Mouse (Mus musculus): Measurements from ENCODE around the gene Map3k3. TPM values are rescaled to one million over a fixed set of nuclear protein-coding genes. Genes with fewer than 3 reads are reported as not detected.

Map3k3 gene
- polyA plus RNA-seq, 1 experiment from 2014 or later, result 17.4 TPM

DNA sequence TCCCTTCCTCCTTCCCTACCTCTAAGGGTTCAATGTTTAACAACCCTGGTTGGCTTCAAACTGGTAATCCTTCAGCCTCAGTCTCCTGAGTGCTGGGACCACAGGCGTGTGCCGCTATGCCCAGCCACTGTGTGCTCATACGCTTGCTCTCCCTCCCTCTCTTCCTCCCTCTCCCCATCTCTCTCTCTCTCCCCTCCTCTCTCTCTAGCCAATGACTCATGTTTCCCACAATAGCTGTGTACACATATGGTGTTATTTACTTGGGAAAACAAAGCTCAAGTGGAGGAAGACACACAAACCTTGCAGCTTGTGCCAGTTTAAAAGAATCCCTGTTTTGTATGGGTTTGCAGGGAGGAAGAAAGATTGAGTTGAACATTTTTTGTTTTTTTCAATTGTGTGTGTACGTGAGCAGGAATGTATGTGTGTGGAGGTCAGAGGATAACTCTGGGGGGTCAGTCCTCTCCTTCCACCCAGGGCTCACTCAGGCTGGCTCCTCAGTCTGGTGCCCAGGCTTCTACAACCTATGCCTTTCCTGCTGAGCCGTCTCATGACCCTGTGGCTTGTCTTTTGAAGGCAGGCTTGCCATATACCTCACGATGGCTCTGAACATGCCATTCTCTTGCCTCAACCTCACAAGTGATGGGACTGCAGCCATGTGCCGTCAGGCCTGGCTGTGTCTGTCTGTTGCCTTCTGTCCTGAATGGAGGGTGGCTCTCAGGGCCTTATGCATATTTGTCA, 95.5 kb downstream of the Map3k3 start:
- Histone ChIP-seq H3K36me3 (ENCODE audit: control insufficient read depth, insufficient read depth, low read length) (no peaks in the 10 kb centered on the region), H3K4me1 (replicated peaks; ENCODE audit: control insufficient read depth, insufficient read depth, low read length) (peaks cover 20% of the 10 kb centered on the region), H3K27me3 (replicated peaks; ENCODE audit: control insufficient read depth, insufficient read depth, low read length) (no peaks in the 10 kb centered on the region), H3K4me3 (ENCODE audit: low read depth, low read length) (no peak overlapping the region), H3K27ac (ENCODE audit: low read depth, low read length) (no peak overlapping the region), H3K4me2 (no peak overlapping the region), H3K9me3 (ENCODE audit: control insufficient read depth, low read length) (no peaks in the 10 kb centered on the region), H3K9ac (ENCODE audit: low read depth, low read length) (no peak overlapping the region)
- DNase-seq (ENCODE audit: low spot score) (no peak), ATAC-seq (replicated peaks; ENCODE audit: low FRiP score) (no peak)
- WGBS, result 71% methylated on average over 7 of the region's 7 CpGs

DNA sequence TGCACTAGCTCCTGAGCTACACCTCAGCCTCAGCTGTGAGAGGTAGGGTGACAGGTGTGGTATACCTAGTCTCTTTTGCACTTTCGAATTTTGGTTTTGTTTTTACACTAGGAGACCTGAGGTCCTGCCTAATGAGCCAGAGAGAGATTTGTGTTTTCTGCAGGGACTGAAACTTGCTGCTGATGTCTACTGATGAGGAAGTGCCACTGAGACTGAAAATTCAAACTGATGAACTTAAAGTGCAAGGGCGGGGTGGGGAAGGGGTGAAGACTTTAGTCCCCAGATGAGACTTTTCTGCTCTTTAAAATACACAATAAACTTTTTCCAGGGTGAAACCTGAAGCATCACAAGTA, 96.0 kb downstream of the Map3k3 start:
- Histone ChIP-seq H3K9ac (ENCODE audit: low read depth, low read length) (no peak overlapping the region), H3K27me3 (replicated peaks; ENCODE audit: control insufficient read depth, insufficient read depth, low read length) (no peaks in the 10 kb centered on the region), H3K9me3 (ENCODE audit: control insufficient read depth, low read length) (no peaks in the 10 kb centered on the region), H3K4me2 (no peak overlapping the region), H3K4me1 (replicated peaks; ENCODE audit: control insufficient read depth, insufficient read depth, low read length) (peaks cover 20% of the 10 kb centered on the region), H3K4me3 (ENCODE audit: low read depth, low read length) (no peak overlapping the region), H3K36me3 (ENCODE audit: control insufficient read depth, insufficient read depth, low read length) (no peaks in the 10 kb centered on the region), H3K27ac (ENCODE audit: low read depth, low read length) (no peak overlapping the region)
- WGBS, result 92% methylated on average over 2 of the region's 2 CpGs
- DNase-seq (ENCODE audit: low spot score) (no peak), ATAC-seq (replicated peaks; ENCODE audit: low FRiP score) (no peak)

DNA sequence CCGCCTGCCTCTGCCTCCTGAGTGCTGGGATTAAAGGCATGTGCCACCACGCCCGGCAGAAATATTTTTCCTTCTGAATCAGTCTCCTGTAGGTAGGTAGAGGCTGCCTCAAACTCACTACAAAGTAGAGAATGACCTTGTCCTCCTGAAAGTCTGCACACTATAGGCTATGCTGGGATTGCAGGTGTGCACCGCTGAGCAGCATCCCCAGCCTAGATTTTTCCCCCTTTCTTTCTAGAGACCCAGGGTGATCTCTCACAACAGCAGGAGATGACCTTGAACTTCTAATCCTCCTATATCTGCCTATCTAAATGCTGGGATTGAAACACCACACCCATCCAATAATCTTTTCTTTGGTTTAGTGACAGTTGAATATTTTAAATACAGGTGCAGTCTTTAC, 102.9 kb downstream of the Map3k3 start:
- 90% methylated on average over 4 of the region's 4 CpGs for WGBS
- DNase-seq (ENCODE audit: low spot score) (no peak), ATAC-seq (replicated peaks; ENCODE audit: low FRiP score) (no peak)
- Histone ChIP-seq H3K9ac (ENCODE audit: low read depth, low read length) (no peak overlapping the region), H3K4me1 (replicated peaks; ENCODE audit: control insufficient read depth, insufficient read depth, low read length) (peaks cover 7% of the 10 kb centered on the region), H3K27ac (ENCODE audit: low read depth, low read length) (no peak overlapping the region), H3K4me3 (ENCODE audit: low read depth, low read length) (no peak overlapping the region), H3K4me2 (no peak overlapping the region), H3K27me3 (replicated peaks; ENCODE audit: control insufficient read depth, insufficient read depth, low read length) (no peaks in the 10 kb centered on the region), H3K9me3 (ENCODE audit: control insufficient read depth, low read length) (no peaks in the 10 kb centered on the region), H3K36me3 (ENCODE audit: control insufficient read depth, insufficient read depth, low read length) (no peaks in the 10 kb centered on the region)

DNA sequence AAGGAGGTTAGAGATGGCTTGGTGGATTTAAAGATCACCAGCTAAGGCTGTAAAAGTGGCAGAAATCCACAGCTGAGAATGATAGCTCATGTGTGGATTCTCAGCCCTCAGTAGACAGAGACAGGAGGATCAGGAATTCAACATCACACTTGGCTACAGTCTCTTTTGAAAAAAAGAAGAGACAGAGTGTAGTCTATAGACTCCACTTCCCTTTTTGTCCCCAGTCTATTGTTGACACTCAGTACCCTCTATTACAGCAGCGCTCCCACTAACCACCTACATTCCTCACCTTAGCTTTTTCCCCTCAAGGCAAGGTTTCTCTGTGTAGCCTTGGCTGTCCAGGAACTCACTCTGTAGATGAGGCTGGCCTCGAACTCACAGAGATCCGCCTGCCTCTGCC, 107.3 kb downstream of the Map3k3 start:
- Histone ChIP-seq H3K9me3 (ENCODE audit: control insufficient read depth, low read length) (no peaks in the 10 kb centered on the region), H3K9ac (ENCODE audit: low read depth, low read length) (no peak overlapping the region), H3K36me3 (ENCODE audit: control insufficient read depth, insufficient read depth, low read length) (peaks cover 3% of the 10 kb centered on the region; the same call in 1 of the 2 replicates), H3K4me1 (replicated peaks; ENCODE audit: control insufficient read depth, insufficient read depth, low read length) (peaks cover 11% of the 10 kb centered on the region), H3K4me3 (ENCODE audit: low read depth, low read length) (no peak overlapping the region), H3K4me2 (peak overlapping the region; percentile 86), H3K27ac (ENCODE audit: low read depth, low read length) (no peak overlapping the region), H3K27me3 (replicated peaks; ENCODE audit: control insufficient read depth, insufficient read depth, low read length) (no peaks in the 10 kb centered on the region)
- DNase-seq (ENCODE audit: low spot score), result no peak
- no peak for ATAC-seq (replicated peaks; ENCODE audit: low FRiP score)
- 82% methylated on average over 3 of the region's 3 CpGs for WGBS

DNA sequence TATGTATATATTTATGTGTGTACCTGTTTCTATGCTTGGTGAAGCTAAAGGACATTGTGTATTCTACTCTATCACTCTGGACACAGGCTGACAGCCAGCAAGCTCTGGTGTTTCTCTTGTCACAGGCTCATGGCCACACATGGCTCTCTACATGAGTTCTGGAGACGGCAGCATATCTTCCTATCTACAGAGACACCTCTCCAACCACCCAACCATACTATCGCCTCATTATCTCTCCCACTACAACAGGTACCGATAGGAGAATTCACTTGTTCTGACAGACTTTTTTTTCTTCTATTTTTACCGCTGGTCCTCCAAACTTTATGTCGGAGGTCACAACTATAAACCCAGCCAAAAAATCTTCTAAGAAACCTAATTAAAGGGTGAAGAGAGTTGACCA, 107.8 kb downstream of the Map3k3 start:
- ATAC-seq (replicated peaks; ENCODE audit: low FRiP score), result no peak
- peaks cover 3% of the 10 kb centered on the region; the same call in 1 of the 2 replicates for H3K36me3 ChIP-seq (ENCODE audit: control insufficient read depth, insufficient read depth, low read length)
- 0 out of 2 replicates have a peak overlapping the region, but pooled peaks have one; percentile 68 for H3K9ac ChIP-seq (ENCODE audit: low read depth, low read length)

DNA sequence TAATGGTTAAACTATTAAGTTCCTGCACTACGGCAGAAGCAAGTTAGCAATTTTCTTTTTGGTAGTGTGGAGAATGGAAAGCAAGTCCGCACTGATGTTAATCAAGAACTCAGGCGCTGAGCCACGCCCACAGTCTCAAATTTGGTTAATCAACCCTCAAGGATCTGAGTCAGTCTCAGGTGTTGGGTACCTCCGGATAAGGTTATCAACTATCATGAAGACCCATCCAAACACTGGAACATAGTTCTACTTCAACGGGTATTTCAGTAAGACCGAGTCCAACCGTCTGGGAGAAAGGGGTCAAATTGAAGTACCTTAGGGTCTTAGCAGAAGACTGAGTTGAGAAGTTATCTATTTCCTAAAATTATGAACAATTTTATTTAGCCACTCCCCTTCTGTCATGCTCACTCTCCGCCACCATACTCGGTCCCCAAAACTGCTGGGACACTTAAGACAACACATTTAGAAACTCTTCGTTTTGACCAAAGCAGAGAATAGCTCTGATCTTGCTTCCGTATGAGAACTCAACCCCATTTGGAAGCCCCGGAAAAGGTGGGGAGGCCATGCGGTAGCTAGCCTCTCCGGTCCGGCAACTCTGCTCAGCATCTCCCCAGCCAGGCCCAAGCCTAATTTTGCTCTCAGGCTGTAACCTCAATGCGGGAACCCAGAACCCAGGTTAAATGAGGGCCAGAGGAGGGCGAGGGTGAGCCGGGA, 108.4 kb downstream of the Map3k3 start:
- 6% methylated on average over 19 of the region's 19 CpGs for whole genome bisulfite sequencing
- H3K4me3 ChIP-seq (ENCODE audit: low read depth, low read length), result peak overlapping the region; percentile 74
- peak overlapping the region; percentile 86 for H3K4me2 ChIP-seq
- ATAC-seq (replicated peaks; ENCODE audit: low FRiP score), result peak; percentile 52
- no peaks in the 10 kb centered on the region for H3K27me3 ChIP-seq (replicated peaks; ENCODE audit: control insufficient read depth, insufficient read depth, low read length)
- DNase-seq (ENCODE audit: low spot score), result no peak
- H3K4me1 ChIP-seq (replicated peaks; ENCODE audit: control insufficient read depth, insufficient read depth, low read length), result peaks cover 11% of the 10 kb centered on the region
- no peaks in the 10 kb centered on the region for H3K9me3 ChIP-seq (ENCODE audit: control insufficient read depth, low read length)
- peaks cover 6% of the 10 kb centered on the region; the same call in 1 of the 2 replicates for H3K36me3 ChIP-seq (ENCODE audit: control insufficient read depth, insufficient read depth, low read length)
- H3K27ac ChIP-seq (ENCODE audit: low read depth, low read length), result peak overlapping the region; percentile 85; the same call in 1 of the 2 replicates
- peak overlapping the region; percentile 68 for H3K9ac ChIP-seq (ENCODE audit: low read depth, low read length)

More for the DNA sequence above, 107.8 kb downstream of the Map3k3 start:
- Histone ChIP-seq H3K27ac (ENCODE audit: low read depth, low read length) (peak overlapping the region; percentile 85; the same call in 1 of the 2 replicates), H3K4me3 (ENCODE audit: low read depth, low read length) (peak overlapping the region; percentile 74), H3K9me3 (ENCODE audit: control insufficient read depth, low read length) (no peaks in the 10 kb centered on the region), H3K4me2 (peak overlapping the region; percentile 86), H3K27me3 (replicated peaks; ENCODE audit: control insufficient read depth, insufficient read depth, low read length) (no peaks in the 10 kb centered on the region), H3K4me1 (replicated peaks; ENCODE audit: control insufficient read depth, insufficient read depth, low read length) (peaks cover 11% of the 10 kb centered on the region)
- no peak for DNase-seq (ENCODE audit: low spot score)
- 55% methylated on average over 5 of the region's 5 CpGs for WGBS

DNA sequence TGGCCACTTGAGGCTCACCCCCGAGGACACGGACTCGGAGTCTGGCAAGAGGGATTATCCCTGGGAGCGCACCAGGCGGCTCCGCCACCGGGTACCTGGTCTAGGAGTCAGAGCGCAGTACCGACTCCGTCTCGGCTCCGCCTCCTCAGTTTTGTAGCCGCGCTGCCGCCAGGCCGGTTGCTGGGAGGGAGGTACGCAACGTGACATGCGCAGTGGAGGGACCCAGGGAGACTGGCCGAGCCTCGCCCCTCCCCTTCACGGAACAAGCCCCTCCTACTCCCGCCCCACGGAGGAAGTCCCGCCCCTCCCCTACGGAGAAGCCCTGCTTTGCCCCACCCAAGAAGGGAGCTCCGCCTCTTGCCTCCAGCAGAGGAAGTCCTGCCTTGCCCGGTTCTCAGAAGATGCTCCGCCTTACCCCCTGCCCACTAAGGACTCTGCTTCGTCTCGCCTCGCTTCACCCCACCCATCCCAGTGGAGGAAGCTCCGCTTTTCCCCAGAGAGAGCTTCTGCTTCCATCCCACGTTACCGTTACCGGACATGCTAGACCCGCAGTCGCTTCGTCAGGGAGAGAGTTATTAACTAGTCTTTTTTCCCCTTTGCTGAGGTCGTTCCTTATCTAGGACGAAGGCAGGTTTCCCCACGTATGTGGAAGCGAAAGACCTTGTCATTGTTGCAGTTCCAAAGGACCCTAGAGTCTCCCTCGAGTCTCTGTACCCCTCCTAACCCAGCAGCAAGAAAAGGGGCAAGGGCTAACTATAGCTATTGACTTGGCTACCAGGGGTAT, 109.2 kb downstream of the Map3k3 start:
- under 1% methylated on average over 43 of the region's 44 CpGs for WGBS
- Histone ChIP-seq H3K36me3 (ENCODE audit: control insufficient read depth, insufficient read depth, low read length) (peaks cover 13% of the 10 kb centered on the region; the same call in 1 of the 2 replicates), H3K4me2 (peak overlapping the region; percentile 86), H3K4me3 (ENCODE audit: low read depth, low read length) (peak overlapping the region; percentile 74), H3K27ac (ENCODE audit: low read depth, low read length) (peak overlapping the region; percentile 85), H3K9ac (ENCODE audit: low read depth, low read length) (peak overlapping the region; percentile 74), H3K4me1 (replicated peaks; ENCODE audit: control insufficient read depth, insufficient read depth, low read length) (peaks cover 15% of the 10 kb centered on the region), H3K9me3 (ENCODE audit: control insufficient read depth, low read length) (no peaks in the 10 kb centered on the region), H3K27me3 (replicated peaks; ENCODE audit: control insufficient read depth, insufficient read depth, low read length) (no peaks in the 10 kb centered on the region)
- ATAC-seq (replicated peaks; ENCODE audit: low FRiP score) (peak; percentile 96), DNase-seq (ENCODE audit: low spot score) (peak; percentile 96)

DNA sequence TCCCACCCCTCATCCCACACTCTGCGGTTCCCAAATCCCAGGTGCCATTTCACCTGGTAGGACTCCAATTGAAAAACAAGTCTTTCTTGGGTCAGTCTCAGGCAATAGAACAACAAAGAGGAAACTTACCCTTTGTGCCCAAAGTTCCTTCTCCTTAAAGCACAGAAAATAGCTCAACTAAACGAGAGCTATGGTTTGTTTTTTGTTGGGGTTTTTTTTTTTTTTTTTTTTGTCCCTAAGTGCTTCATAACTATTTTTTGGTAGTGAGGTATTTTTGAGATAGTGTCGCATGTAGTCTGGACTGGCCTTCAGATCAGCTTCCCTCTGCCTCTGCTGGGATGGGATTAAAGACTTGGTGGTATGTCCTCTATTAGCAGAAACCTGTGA, 109.7 kb downstream of the Map3k3 start:
- H3K27ac ChIP-seq (ENCODE audit: low read depth, low read length), result peak overlapping the region; percentile 81
- H3K4me3 ChIP-seq (ENCODE audit: low read depth, low read length), result peak overlapping the region; percentile 74
- H3K9ac ChIP-seq (ENCODE audit: low read depth, low read length), result peak overlapping the region; percentile 74
- H3K36me3 ChIP-seq (ENCODE audit: control insufficient read depth, insufficient read depth, low read length), result peaks cover 14% of the 10 kb centered on the region; the same call in 1 of the 2 replicates
- 37% methylated on average over 3 of the region's 3 CpGs for WGBS
- H3K4me1 ChIP-seq (replicated peaks; ENCODE audit: control insufficient read depth, insufficient read depth, low read length), result peaks cover 16% of the 10 kb centered on the region
- H3K9me3 ChIP-seq (ENCODE audit: control insufficient read depth, low read length), result no peaks in the 10 kb centered on the region
- DNase-seq (ENCODE audit: low spot score) (no peak), ATAC-seq (replicated peaks; ENCODE audit: low FRiP score) (no peak)
- no peaks in the 10 kb centered on the region for H3K27me3 ChIP-seq (replicated peaks; ENCODE audit: control insufficient read depth, insufficient read depth, low read length)
- H3K4me2 ChIP-seq, result peak overlapping the region; percentile 86
